Mouse (Mus musculus) right cerebral cortex, postnatal 25 days (tissue): ENCODE data around the gene Prkg1.
A peak's percentile ranks its signal among the peaks of the same experiment; 100 is the strongest.
"Not testable (repeated sequence)": the region's sequence is repeated elsewhere in the genome, so short reads cannot be mapped to it uniquely, and the experiment has no call there.

Experiments used
- DNase-seq: peaks from one replicate; pipeline ENCODE4 v3.0.0; 2022

Gene Prkg1

GRCm38 (mm10) chr19:31424319-31424718 is 340.5 kb downstream of the Prkg1 start:
- DNase-seq, result no peak

- no peak for DNase-seq
Observed at GRCm38 (mm10) chr19:31413571-31413970, 351.3 kb downstream of the Prkg1 start.

GRCm38 (mm10) chr19:31396096-31396495 is 368.7 kb downstream of the Prkg1 start:
- no peak for DNase-seq

- no peak for DNase-seq
Observed at GRCm38 (mm10) chr19:31385353-31385752, 379.5 kb downstream of the Prkg1 start.

GRCm38 (mm10) chr19:31383881-31384280 is 381.0 kb downstream of the Prkg1 start:
- no peak for DNase-seq

- no peak for DNase-seq
Observed at GRCm38 (mm10) chr19:31370106-31370505, 394.7 kb downstream of the Prkg1 start.

GRCm38 (mm10) chr19:31369116-31369515 is 395.7 kb downstream of the Prkg1 start:
- DNase-seq, result no peak

GRCm38 (mm10) chr19:31362051-31362450 is 402.8 kb downstream of the Prkg1 start:
- no peak for DNase-seq

GRCm38 (mm10) chr19:31361575-31361974 is 403.3 kb downstream of the Prkg1 start:
- no peak for DNase-seq

GRCm38 (mm10) chr19:31361161-31361560 is 403.7 kb downstream of the Prkg1 start:
- peak; percentile 28 for DNase-seq

GRCm38 (mm10) chr19:31354959-31355358 is 409.9 kb downstream of the Prkg1 start:
- no peak for DNase-seq

GRCm38 (mm10) chr19:31352784-31353183 is 412.0 kb downstream of the Prkg1 start:
- not testable (repeated sequence) for DNase-seq

- no peak for DNase-seq
Observed at GRCm38 (mm10) chr19:31351796-31352195, 413.0 kb downstream of the Prkg1 start.

- DNase-seq, result no peak
Observed at GRCm38 (mm10) chr19:31342150-31342549, 422.7 kb downstream of the Prkg1 start.

GRCm38 (mm10) chr19:31340898-31341297 is 423.9 kb downstream of the Prkg1 start:
- DNase-seq, result no peak

- no peak for DNase-seq
Observed at GRCm38 (mm10) chr19:31338355-31339101, 426.3 kb downstream of the Prkg1 start.

GRCm38 (mm10) chr19:31337863-31338217 is 427.0 kb downstream of the Prkg1 start:
- DNase-seq, result no peak

GRCm38 (mm10) chr19:31337163-31337862 is 427.5 kb downstream of the Prkg1 start:
- no peak for DNase-seq

- no peak for DNase-seq
Observed at GRCm38 (mm10) chr19:31336381-31336780, 428.5 kb downstream of the Prkg1 start.

GRCm38 (mm10) chr19:31329893-31330292 is 434.9 kb downstream of the Prkg1 start:
- DNase-seq, result no peak

GRCm38 (mm10) chr19:31304760-31305159 is 460.1 kb downstream of the Prkg1 start:
- DNase-seq, result no peak

GRCm38 (mm10) chr19:31291231-31291630 is 473.6 kb downstream of the Prkg1 start:
- no peak for DNase-seq

GRCm38 (mm10) chr19:31284581-31284980 is 480.3 kb downstream of the Prkg1 start:
- no peak for DNase-seq

GRCm38 (mm10) chr19:31284126-31284525 is 480.7 kb downstream of the Prkg1 start:
- DNase-seq, result no peak

GRCm38 (mm10) chr19:31283617-31284016 is 481.2 kb downstream of the Prkg1 start:
- DNase-seq, result no peak
